Mouse (Mus musculus) neural tube, embryonic 15.5 days (tissue): ENCODE data around the gene Epsti1. TPM values are rescaled to one million over a fixed set of nuclear protein-coding genes. Genes with fewer than 3 reads are reported as not detected.
"Not testable (repeated sequence)": the region's sequence is repeated elsewhere in the genome, so short reads cannot be mapped to it uniquely, and the experiment has no call there.

Source experiments
- ATAC-seq: fragments of 200-750 bp; cut with Nextera tagmentation; 2 replicates; pipeline ENCODE4 v1.8.0; 2017; ENCODE audit warnings: mild to moderate bottlenecking, moderate TSS enrichment, moderate library complexity; ENCODE audit not compliant: low FRiP score
- H3K27ac ChIP-seq: fragments of 300-500 bp; sonication (generic); replicated peaks from 2 replicates; pipeline ENCODE4 v1.5.1; 2015; ENCODE audit warnings: mild to moderate bottlenecking, inconsistent platforms
- H3K27me3 ChIP-seq: fragments of 300-500 bp; sonication (generic); replicated peaks from 2 replicates; pipeline ENCODE4 v1.6.1; 2015; ENCODE audit warnings: inconsistent platforms
- H3K36me3 ChIP-seq: fragments of 300-500 bp; sonication (generic); 2 replicates; pipeline ENCODE4 v1.6.1; 2015; ENCODE audit warnings: inconsistent platforms
- H3K4me1 ChIP-seq: fragments of 300-500 bp; sonication (generic); 2 replicates; pipeline ENCODE4 v1.6.1; 2015; ENCODE audit warnings: inconsistent platforms
- H3K4me2 ChIP-seq: fragments of 300-500 bp; sonication (generic); 2 replicates; pipeline ENCODE4 v1.6.1; 2015; ENCODE audit warnings: inconsistent platforms, mild to moderate bottlenecking, moderate library complexity
- H3K4me3 ChIP-seq: fragments of 300-500 bp; sonication (generic); replicated peaks from 2 replicates; pipeline ENCODE4 v1.5.1; 2015; ENCODE audit warnings: mild to moderate bottlenecking, inconsistent platforms
- H3K9ac ChIP-seq: fragments of 300-500 bp; sonication (generic); replicated peaks from 2 replicates; pipeline ENCODE4 v1.6.1; 2015; ENCODE audit warnings: mild to moderate bottlenecking, inconsistent platforms
- H3K9me3 ChIP-seq: fragments of 300-500 bp; sonication (generic); replicated peaks from 2 replicates; pipeline ENCODE4 v1.6.1; 2016; ENCODE audit warnings: inconsistent platforms
- WGBS: fragments of 180-500 bp; shearing (Covaris S2); methylation state at CpG from one replicate; pipeline ENCODE4 v1.1.7; 2015; ENCODE audit warnings: mixed read lengths; 5-methylcytosine and 5-hydroxymethylcytosine counted together
- polyA plus RNA-seq: library from polyadenylated mRNA; unstranded; fragments of >200 nt; fragmentation: Nextera tagmentation; extraction: Ambion mirVana; gene quantifications from 2 replicates; pipeline ENCODE4 v1.2.1, GENCODE M21; 2015

The Epsti1 gene
- polyA plus RNA-seq: 0.64 and 7.3 TPM in 2 replicates

DNA sequence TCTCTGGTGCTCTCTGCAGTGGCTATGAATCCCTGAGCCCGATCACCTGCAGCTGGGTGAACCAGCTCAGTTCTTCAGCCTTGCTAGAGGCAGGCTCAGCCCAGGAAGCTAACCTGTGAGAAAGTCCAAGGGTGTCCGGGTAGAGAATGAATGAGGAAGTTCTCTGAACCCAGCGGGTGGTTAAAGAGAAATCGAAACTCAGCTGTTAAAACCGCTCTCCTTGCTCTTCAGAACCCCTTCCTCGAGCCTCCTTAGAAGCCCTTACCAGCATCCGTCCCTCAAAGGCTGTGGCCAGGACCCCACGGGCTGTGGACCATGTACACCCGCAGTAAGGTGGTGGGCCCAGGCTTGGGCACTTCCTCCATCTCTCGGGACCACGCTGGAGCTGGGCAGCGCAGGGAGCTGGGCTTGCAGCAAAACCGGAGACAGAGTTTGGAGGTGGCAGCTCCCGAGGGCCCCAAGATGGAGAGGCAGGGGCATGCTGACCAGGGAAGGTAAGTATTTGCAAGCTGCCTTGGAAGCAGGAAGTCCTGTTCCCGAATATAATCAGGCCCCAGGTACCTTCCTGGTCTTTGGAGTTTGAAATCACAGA lies at the start of gene Epsti1:
Gene Epsti1, plus strand, starts transcription at position 69 of the 592 bp plus-strand sequence.
- Histone ChIP-seq H3K4me3 (no peak within 1 kb of the TSS), H3K27ac (no peak within 1 kb of the TSS), H3K4me2 (no peak within 1 kb of the TSS), H3K9ac (no peak within 1 kb of the TSS), H3K27me3 (no peaks in the 10 kb centered on the region), H3K9me3 (no peaks in the 10 kb centered on the region), H3K4me1 (no peaks in the 10 kb centered on the region), H3K36me3 (no peaks in the 10 kb centered on the region)
- WGBS: 67% methylated on average over 15 of the region's 15 CpGs
- no peak for ATAC-seq

DNA sequence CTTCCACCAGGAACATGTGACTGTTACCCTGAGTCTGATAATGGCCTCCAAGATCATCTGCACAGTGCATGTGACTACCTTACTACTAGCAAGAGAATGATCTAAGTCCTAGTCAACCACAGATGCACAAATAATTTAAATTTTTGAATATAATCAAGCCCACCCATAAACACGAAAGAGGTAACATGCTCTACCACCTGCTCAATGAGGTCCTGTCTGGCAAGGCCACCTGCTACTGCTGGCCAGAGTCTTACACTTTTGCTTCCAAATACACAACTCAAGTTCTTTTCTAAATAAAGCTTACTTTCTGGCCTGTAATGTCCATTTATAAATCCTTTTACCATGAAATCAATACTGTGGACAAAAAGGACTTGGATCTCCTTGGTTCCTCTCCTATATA lies 44.1 kb upstream of the Epsti1 start:
- H3K9ac ChIP-seq: no peak overlapping the region
- no peaks in the 10 kb centered on the region for H3K27me3 ChIP-seq
- H3K9me3 ChIP-seq: no peaks in the 10 kb centered on the region
- no peaks in the 10 kb centered on the region for H3K4me1 ChIP-seq
- no peak overlapping the region for H3K4me2 ChIP-seq
- H3K4me3 ChIP-seq: no peak overlapping the region
- no peak overlapping the region for H3K27ac ChIP-seq
- H3K36me3 ChIP-seq: no peaks in the 10 kb centered on the region
- no peak for ATAC-seq
- WGBS: 88% methylated on average over 1 of the region's 1 CpGs

DNA sequence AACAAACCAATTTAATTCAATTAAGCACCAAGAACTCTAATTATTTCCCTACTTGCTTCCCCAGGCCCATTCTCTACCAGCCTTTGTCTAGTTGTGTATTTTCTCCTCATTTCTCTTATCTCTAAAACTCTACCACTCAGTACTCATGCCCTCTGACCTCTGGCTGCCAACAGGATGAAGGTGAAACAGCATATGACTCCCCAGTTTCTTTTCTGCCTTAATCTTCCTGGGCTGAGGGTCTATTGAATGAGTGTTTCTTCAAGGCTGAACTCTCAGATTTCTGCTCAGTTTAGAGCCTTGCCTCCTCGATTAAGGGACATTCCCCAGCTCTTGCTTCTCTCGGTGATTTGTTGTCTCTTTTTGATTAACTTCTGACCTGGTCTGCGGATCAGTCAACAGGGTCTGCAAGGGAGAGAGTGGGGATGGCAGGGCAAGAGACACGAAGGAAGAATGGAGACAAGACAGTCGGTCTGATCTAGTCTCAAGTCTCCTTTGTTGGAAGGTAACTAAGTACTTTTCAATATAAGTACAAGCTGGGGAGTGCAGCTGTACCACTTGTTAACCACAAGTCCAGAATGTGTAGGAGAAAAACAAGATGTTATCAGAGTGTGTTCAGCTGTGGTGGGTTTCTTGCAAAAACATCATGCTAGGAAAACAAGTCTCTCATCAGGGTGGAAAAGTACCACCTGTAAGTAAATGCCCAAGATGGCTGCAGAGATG lies 43.0 kb upstream of the Epsti1 start:
- Histone ChIP-seq H3K36me3 (no peaks in the 10 kb centered on the region), H3K4me1 (no peaks in the 10 kb centered on the region), H3K9ac (no peak overlapping the region), H3K4me2 (no peak overlapping the region), H3K9me3 (no peaks in the 10 kb centered on the region), H3K27ac (no peak overlapping the region), H3K27me3 (no peaks in the 10 kb centered on the region), H3K4me3 (no peak overlapping the region)
- no peak for ATAC-seq
- 73% methylated on average over 5 of the region's 5 CpGs for WGBS

DNA sequence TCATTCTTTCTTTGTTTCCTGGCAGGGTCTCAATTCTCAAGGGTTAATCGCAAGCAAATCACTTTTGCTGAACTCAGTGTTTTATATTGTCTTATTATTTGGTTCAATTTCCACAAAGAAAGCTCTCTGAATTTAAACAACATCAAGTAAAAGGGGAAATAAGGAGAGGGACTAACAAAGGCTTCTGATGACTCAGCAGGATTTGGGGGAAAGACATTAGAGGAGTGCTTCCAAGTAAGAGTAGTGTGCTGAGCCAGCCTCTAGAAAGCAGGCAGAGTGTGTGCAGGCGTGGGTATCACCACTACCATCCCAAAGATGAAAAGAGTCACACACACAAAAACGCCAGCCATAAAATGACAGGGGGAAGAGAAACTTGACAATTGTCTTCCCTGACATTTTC lies 40.0 kb upstream of the Epsti1 start:
- Histone ChIP-seq H3K36me3 (no peaks in the 10 kb centered on the region), H3K4me3 (no peak overlapping the region), H3K27ac (no peak overlapping the region), H3K4me1 (no peaks in the 10 kb centered on the region), H3K4me2 (no peak overlapping the region), H3K27me3 (no peaks in the 10 kb centered on the region), H3K9me3 (no peaks in the 10 kb centered on the region), H3K9ac (no peak overlapping the region)
- ATAC-seq: no peak
- 75% methylated on average over 3 of the region's 3 CpGs for WGBS

DNA sequence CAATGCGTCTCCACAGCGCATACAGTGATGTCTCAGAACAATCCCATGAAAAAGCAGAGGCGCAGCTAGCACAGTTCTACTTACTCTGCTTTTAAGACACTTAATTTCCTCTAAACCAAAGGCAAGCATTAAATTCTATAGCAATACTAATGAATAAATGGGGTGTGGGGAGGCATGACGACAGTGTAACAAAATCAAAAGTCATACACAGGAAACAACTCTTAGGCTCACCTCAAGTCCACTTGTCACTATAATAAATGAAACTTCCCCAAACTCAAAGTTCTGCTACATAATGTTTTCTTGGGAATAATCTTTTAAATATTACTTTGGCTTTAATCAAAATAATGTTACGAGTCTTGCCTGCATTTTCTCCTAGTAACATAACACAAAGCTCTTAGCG lies 39.5 kb upstream of the Epsti1 start:
- no peaks in the 10 kb centered on the region for H3K27me3 ChIP-seq
- H3K9me3 ChIP-seq: no peaks in the 10 kb centered on the region
- no peak overlapping the region for H3K9ac ChIP-seq
- no peak overlapping the region for H3K4me2 ChIP-seq
- H3K36me3 ChIP-seq: no peaks in the 10 kb centered on the region
- no peak overlapping the region for H3K27ac ChIP-seq
- 88% methylated on average over 6 of the region's 6 CpGs for WGBS
- no peaks in the 10 kb centered on the region for H3K4me1 ChIP-seq
- H3K4me3 ChIP-seq: no peak overlapping the region
- ATAC-seq: no peak

DNA sequence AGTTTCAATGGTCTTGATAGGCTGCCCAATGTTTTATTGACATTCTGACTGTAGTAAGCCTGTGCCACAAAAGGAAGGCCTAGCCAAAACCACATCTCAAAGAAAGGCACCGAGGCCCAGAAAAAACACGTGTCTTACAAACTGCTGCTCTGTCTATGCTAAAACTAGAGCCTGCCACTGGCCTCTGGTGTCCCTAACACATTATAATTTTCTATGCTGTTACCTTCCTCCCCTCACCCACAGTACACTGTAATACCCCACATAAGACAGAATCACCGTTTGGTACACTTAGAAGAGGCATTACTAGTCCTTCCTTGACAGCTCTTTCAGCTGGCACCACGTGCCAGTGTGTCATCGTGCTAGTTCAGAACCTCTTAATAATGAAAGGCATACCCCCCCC lies 36.4 kb upstream of the Epsti1 start:
- Histone ChIP-seq H3K9me3 (no peaks in the 10 kb centered on the region), H3K9ac (no peak overlapping the region), H3K27ac (no peak overlapping the region), H3K4me2 (no peak overlapping the region), H3K4me3 (no peak overlapping the region), H3K4me1 (no peaks in the 10 kb centered on the region), H3K36me3 (no peaks in the 10 kb centered on the region), H3K27me3 (no peaks in the 10 kb centered on the region)
- no peak for ATAC-seq
- 89% methylated on average over 5 of the region's 5 CpGs for WGBS

DNA sequence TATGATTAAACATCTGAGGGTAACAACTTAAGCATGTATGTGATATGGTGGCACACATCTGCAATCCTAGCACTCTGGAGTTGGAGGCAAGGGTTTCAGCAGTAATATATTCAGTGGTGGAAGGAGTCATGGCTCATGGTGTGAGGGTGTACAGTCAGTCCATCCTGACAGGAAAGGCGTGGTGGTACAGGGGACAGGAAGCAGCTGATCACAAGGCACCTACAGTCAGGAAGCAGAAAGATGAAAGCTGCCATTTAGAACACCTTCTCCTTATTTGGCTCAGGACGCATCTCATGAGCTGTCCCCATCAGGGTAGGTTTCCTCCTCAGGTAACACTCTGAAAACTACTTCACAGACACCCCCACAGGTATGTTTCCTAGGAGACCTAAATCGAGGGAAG lies 33.1 kb upstream of the Epsti1 start:
- Histone ChIP-seq H3K36me3 (no peaks in the 10 kb centered on the region), H3K4me2 (no peak overlapping the region), H3K4me3 (no peak overlapping the region), H3K27me3 (no peaks in the 10 kb centered on the region), H3K9ac (no peak overlapping the region), H3K27ac (no peak overlapping the region), H3K4me1 (peaks cover 4% of the 10 kb centered on the region), H3K9me3 (no peaks in the 10 kb centered on the region)
- WGBS: 98% methylated on average over 3 of the region's 3 CpGs
- no peak for ATAC-seq

DNA sequence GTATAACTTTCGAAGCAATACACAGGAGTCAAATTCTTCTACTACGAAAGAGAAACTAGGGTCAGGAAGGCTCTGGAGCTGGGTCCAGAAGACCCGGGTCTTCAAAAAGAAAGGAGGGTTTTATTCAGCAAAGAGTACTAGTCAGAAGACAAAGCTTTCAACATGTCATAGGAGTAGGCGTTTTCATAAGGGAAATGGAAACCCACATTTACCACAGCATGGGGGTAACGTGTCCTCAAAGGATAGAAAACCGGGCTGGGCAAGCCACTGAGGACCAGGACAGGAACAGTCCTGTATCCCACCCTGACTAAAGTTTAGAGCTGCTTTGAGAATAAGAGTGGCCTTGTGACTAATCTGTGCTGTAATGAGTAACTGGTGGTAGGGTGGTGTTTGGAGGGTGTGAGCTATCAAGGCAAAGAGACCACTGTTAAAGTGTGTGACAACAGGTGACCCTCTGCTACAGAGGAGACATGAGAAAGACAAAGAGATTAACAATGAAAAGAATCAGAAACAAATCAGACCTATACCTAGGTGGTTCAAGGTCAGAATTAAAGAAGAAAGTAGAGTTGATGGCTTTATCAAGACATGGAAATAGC lies 32.6 kb upstream of the Epsti1 start:
- Histone ChIP-seq H3K4me1 (peaks cover 4% of the 10 kb centered on the region), H3K27me3 (no peaks in the 10 kb centered on the region), H3K9me3 (no peaks in the 10 kb centered on the region), H3K27ac (no peak overlapping the region), H3K36me3 (no peaks in the 10 kb centered on the region), H3K4me3 (no peak overlapping the region), H3K4me2 (no peak overlapping the region), H3K9ac (no peak overlapping the region)
- 88% methylated on average over 6 of the region's 6 CpGs for WGBS
- ATAC-seq: no peak

DNA sequence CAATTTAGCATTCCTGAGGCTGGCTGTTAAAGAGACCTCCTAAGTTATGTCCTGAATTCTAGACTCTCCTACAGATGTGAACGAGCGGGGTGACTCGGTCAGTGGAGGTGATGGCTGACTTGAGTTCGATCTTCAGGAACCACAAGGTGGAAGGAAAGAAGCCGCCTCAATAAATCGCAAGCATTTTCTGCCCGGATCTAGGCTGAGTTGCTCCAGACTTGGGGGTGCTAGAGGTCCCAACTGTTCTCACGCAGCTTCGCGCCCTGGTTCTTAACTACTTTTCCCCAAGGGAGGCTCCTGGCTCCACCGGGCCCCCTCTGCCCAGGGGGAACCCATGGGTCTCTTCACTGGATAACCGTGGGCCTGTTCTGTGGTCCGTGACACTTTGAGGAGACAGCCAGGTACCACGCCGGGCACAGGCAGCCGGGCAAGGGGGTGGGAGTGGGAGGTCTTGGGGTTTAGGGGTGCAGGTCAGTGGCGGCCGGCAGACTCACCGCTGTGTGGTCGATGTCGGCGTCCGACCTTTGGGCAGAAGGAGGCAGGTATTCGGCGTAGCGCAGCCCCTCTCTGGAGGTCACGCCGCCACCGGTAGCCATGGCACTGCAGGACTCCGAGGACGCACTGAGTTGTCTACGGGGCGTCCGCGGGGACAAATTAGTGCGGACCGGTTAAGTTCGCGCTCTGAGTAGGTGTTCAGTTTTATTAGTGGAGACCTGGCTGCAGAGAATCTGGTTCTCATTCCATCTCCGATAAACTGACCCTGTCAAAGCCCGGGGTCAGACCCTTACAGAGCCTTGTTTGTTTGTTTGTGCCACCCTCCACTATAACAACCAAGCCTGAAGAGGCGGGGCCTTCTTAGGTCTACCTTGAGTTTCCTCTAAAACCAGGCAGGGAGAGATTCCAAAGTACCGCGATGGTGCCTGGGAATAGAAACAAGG lies 29.5 kb upstream of the Epsti1 start, which contains the start of gene Dnajc15:
Gene Dnajc15, minus strand, starts transcription at position 822 of the 938 bp plus-strand sequence.
- H3K4me2 ChIP-seq: peak within 1 kb of the TSS; percentile 85
- H3K4me3 ChIP-seq: peak within 1 kb of the TSS; percentile 77
- H3K9me3 ChIP-seq: no peaks in the 10 kb centered on the region
- H3K27me3 ChIP-seq: no peaks in the 10 kb centered on the region
- peak within 1 kb of the TSS; percentile 61; the same call in 1 of the 2 replicates for H3K27ac ChIP-seq
- no peaks in the 10 kb centered on the region for H3K36me3 ChIP-seq
- peaks cover 4% of the 10 kb centered on the region for H3K4me1 ChIP-seq
- ATAC-seq: peak; percentile 76; the same call in 1 of the 2 replicates
- peak within 1 kb of the TSS; percentile 76 for H3K9ac ChIP-seq
- WGBS: 1% methylated on average over 44 of the region's 44 CpGs

DNA sequence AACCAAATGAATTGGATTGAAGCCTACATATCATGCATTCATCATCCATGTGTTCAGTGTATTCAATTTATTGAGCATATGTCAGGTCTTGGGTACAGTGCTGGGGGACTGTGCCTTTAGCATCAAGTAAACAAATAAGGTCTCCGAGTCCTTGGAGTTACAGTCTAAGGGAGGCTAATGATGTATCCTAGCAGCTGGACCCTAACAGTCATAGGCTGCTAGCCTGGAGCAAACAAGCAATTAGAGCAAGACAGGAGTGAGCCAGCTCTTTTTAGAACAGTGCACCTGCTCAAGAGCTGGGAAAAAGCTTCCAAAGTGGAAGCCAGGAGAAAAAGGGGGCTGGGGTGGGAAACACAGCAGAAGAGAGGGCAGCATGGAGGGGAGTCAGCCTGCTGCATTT lies 27.8 kb upstream of the Epsti1 start:
- Histone ChIP-seq H3K4me1 (peaks cover 4% of the 10 kb centered on the region), H3K4me3 (no peak overlapping the region), H3K4me2 (no peak overlapping the region), H3K9me3 (no peaks in the 10 kb centered on the region), H3K9ac (no peak overlapping the region), H3K27me3 (no peaks in the 10 kb centered on the region), H3K36me3 (no peaks in the 10 kb centered on the region), H3K27ac (no peak overlapping the region)
- WGBS: 51% methylated on average over 1 of the region's 1 CpGs
- ATAC-seq: no peak

DNA sequence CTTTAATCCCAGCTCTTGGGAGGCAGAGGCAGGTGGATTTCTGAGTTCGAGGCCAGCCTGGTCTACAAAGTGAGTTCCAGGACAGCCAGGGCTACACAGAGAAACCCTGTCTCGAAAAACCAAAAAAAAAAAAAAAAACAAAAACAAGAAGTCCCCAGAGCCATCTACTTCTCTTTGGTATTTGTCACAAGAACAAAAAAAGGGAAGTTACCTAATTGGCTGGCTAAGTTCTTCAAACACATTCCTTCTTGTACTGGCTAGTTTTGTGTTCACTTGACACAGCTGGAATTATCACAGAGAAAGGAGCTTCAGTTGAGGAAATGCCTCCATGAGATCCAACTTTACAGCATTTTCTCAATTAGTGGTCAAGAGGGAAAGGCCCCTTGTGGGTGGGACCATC lies 26.2 kb upstream of the Epsti1 start:
- H3K9ac ChIP-seq, H3K4me3 ChIP-seq, H3K27ac ChIP-seq, ATAC-seq, H3K36me3 ChIP-seq, H3K4me1 ChIP-seq, H3K27me3 ChIP-seq, H3K9me3 ChIP-seq, H3K4me2 ChIP-seq: not testable (repeated sequence)
- 59% methylated on average over 2 of the region's 2 CpGs for WGBS
